Mouse (Mus musculus) bone marrow macrophage, adult 2 months (primary cell): Measurements from ENCODE around the gene Sufu.

Experiments
- CTCF ChIP-seq: IDR thresholded peaks from 2 replicates; pipeline ENCODE4 v1.5.1; 2012; ENCODE audit warnings: low read depth, mild to moderate bottlenecking, low read length, moderate library complexity
- POLR2A ChIP-seq: IDR thresholded peaks from 2 replicates; pipeline ENCODE4 v1.6.1; 2012; ENCODE audit warnings: mild to moderate bottlenecking, low read depth, low read length, borderline replicate concordance

- TF ChIP-seq POLR2A = no peak
- no peak for TF ChIP-seq CTCF
These were observed 29.8 kb downstream of the Sufu start for GRCm38 (mm10) chr19:46426488-46426887.
